Mouse (Mus musculus): ENCODE measurements at regions not wholly inside any gene's neighbourhood (a gene's known extent, or its start where the extent isn't known, plus 50 kb on each side); places are given as distances from the start of the nearest gene placed in this dataset.

GRCm38 (mm10) chr10:66850972-66851478, 244.9 kb upstream of the Jmjd1c start:
- TF ChIP-seq CTCF (IDR thresholded peaks at IDR 0.05; ENCODE audit: insufficient read depth, low read depth, low read length), result no peak
- no peak for TF ChIP-seq POLR2A (IDR thresholded peaks at IDR 0.05; ENCODE audit: insufficient read depth, low read depth, low read length)
